Mouse (Mus musculus): ENCODE measurements around the gene Tm6sf1.

DNA sequence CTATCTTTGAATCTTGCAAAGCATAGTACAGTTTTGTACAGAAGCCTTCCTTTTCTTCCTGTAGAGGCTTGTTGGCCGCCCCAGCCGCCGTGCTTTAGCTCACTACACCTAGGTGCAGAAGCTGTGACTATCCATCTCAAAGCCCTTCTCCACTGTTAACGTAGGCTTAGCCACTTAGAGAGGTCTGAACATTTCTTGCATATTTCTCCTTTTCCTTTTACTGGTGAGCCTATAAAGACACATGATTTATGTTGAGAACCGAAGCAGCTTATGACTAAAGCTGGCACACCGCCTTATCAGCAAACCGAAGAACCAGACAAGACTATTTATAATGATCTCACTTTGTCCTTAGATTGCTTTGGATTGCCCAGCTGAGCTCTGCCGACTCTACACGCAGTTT lies 16.6 kb downstream of the Tm6sf1 start:
- TF ChIP-seq MAZ (IDR thresholded peaks at IDR 0.05; ENCODE audit: low read depth, low read length) (no peak), CTCF (IDR thresholded peaks at IDR 0.05 in 2 of 3, conservative IDR thresholded peaks at IDR 0.05 in 1 of 3; ENCODE audit: control insufficient read depth in 1 of 3, insufficient read depth in 1 of 3, low read depth in 2 of 3, low read length in 3 of 3, poor library complexity in 1 of 3, severe bottlenecking in 1 of 3) (no peak), POLR2A (IDR thresholded peaks at IDR 0.05; ENCODE audit: control insufficient read depth in 1 of 2, insufficient read depth in 1 of 2, low read depth in 1 of 2, low read length in 2 of 2, poor library complexity in 1 of 2) (no peak), SMC3 (IDR thresholded peaks at IDR 0.05; ENCODE audit: low read depth, low read length) (no peak), ETS1 (IDR thresholded peaks at IDR 0.05; ENCODE audit: low read depth, low read length) (no peak), NRF1 (IDR thresholded peaks at IDR 0.05; ENCODE audit: insufficient read depth, low read depth, low read length, poor library complexity, severe bottlenecking) (no peak), MEF2A (IDR thresholded peaks at IDR 0.05; ENCODE audit: extremely low read depth, insufficient replicate concordance, low read depth, low read length, poor library complexity, severe bottlenecking) (no peak), ZC3H11A (IDR thresholded peaks at IDR 0.05; ENCODE audit: low read depth, low read length) (no peak)
